Mouse (Mus musculus) kidney, postnatal 0 days (tissue): ENCODE results near the gene Nr1i3. TPM values are rescaled to one million over a fixed set of nuclear protein-coding genes. Genes with fewer than 3 reads are reported as not detected.
A peak's percentile ranks its signal among the peaks of the same experiment; 100 is the strongest.

Source experiments
- ATAC-seq: fragments of 200-750 bp; cut with Nextera tagmentation; replicated peaks from 2 replicates; pipeline ENCODE4 v1.8.0; 2017; ENCODE audit warnings: low read depth, moderate number of reproducible peaks, moderate TSS enrichment, moderate library complexity; ENCODE audit not compliant: low FRiP score
- DNase-seq: peaks from one replicate; pipeline ENCODE4 v3.0.0-alpha.2; 2016; ENCODE audit warnings: low spot score
- H3K27ac ChIP-seq: fragments of 300-500 bp; sonication (generic); 2 replicates; pipeline ENCODE4 v1.5.1; 2014; ENCODE audit warnings: mild to moderate bottlenecking
- H3K27me3 ChIP-seq: fragments of 300-500 bp; sonication (generic); 2 replicates; pipeline ENCODE4 v1.6.1; 2014; ENCODE audit warnings: low read length, mixed read lengths; ENCODE audit not compliant: insufficient read depth
- H3K36me3 ChIP-seq: fragments of 300-500 bp; sonication (generic); 2 replicates; pipeline ENCODE4 v1.6.1; 2014; ENCODE audit warnings: low read length, mixed read lengths; ENCODE audit not compliant: insufficient read depth
- H3K4me1 ChIP-seq: fragments of 300-500 bp; sonication (generic); replicated peaks from 2 replicates; pipeline ENCODE4 v1.6.1; 2014; ENCODE audit warnings: antibody characterized with exemption, low read length, mixed read lengths; ENCODE audit not compliant: insufficient read depth
- H3K4me2 ChIP-seq: fragments of 300-500 bp; sonication (generic); 2 replicates; pipeline ENCODE4 v1.6.1; 2014; ENCODE audit warnings: mild to moderate bottlenecking, low read length, moderate library complexity, mixed read lengths
- H3K4me3 ChIP-seq: fragments of 300-500 bp; sonication (generic); replicated peaks from 2 replicates; pipeline ENCODE4 v1.5.1; 2014; ENCODE audit warnings: low read depth, low read length
- H3K9ac ChIP-seq: fragments of 300-500 bp; sonication (generic); 2 replicates; pipeline ENCODE4 v1.6.1; 2014; ENCODE audit warnings: low read depth, low read length
- H3K9me3 ChIP-seq: fragments of 300-500 bp; sonication (generic); replicated peaks from 2 replicates; pipeline ENCODE4 v1.6.1; 2016; ENCODE audit warnings: low read length, inconsistent platforms, mixed read lengths
- CTCF ChIP-seq: IDR thresholded peaks from 2 replicates; pipeline ENCODE4 v1.5.1; 2016; ENCODE audit warnings: antibody characterized with exemption, low read depth, mild to moderate bottlenecking, moderate library complexity
- WGBS: fragments of 180-500 bp; shearing (Covaris S2); extraction: QIAGEN DNeasy Blood & Tissue Kit; methylation state at CpG from one replicate; pipeline ENCODE4 v1.1.7; 2014; 5-methylcytosine and 5-hydroxymethylcytosine counted together
- polyA plus RNA-seq: library from polyadenylated mRNA; unstranded; fragments of >200 nt; fragmentation: Nextera tagmentation; extraction: Ambion mirVana; gene quantifications from 2 replicates; pipeline ENCODE4 v1.2.1, GENCODE M21; 2015

The Nr1i3 gene
- polyA plus RNA-seq, 1 experiment from 2014 or later: 1.7 TPM

- Histone ChIP-seq H3K27me3 (no peaks in the 10 kb centered on the region), H3K36me3 (no peaks in the 10 kb centered on the region), H3K27ac (peak overlapping the region; percentile 86), H3K9me3 (no peaks in the 10 kb centered on the region), H3K9ac (peak overlapping the region; percentile 60), H3K4me1 (peaks cover 29% of the 10 kb centered on the region), H3K4me3 (0 out of 2 replicates have a peak overlapping the region, but pooled peaks have one; percentile 33), H3K4me2 (peak overlapping the region; percentile 75)
- ATAC-seq: no peak
- DNase-seq: no peak
- whole genome bisulfite sequencing: 46% methylated on average over 17 of the region's 17 CpGs
- TF ChIP-seq CTCF: no peak
Observed at GRCm38 (mm10) chr1:171252415-171252814, 38.6 kb downstream of the Nr1i3 start.

DNA sequence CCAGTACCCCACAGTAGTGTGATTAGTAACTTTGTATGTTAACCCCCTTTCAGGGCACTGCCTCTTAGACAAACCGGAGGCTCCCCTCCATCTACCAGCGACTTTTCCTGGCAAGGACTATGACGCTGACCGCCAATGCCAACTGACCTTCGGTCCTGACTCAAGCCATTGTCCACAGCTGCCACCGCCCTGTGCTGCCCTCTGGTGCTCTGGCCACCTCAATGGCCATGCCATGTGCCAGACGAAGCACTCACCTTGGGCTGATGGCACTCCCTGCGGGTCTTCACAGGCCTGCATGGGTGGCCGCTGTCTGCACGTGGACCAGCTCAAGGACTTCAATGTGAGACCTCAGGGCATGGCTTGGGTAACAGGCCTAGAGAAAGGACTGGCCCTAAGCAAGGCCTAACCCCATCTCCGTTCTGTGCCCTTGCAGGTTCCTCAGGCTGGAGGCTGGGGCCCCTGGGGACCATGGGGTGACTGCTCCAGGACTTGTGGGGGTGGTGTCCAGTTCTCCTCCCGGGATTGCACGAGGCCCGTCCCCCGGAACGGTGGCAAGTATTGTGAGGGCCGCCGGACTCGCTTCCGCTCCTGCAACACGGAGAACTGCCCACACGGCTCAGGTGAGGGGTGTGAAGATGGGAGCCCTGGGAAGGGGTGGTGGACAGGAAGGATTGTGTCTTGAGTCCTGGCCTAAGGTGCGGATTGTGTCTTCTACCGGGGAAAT lies 42.5 kb downstream of the Nr1i3 start:
- Histone ChIP-seq H3K4me1 (peaks cover 13% of the 10 kb centered on the region), H3K9me3 (no peaks in the 10 kb centered on the region), H3K36me3 (0 out of 2 replicates have a peak, but pooled peaks cover 6% of the 10 kb centered on the region), H3K27me3 (no peaks in the 10 kb centered on the region), H3K27ac (no peak overlapping the region), H3K4me3 (no peak overlapping the region), H3K4me2 (no peak overlapping the region), H3K9ac (no peak overlapping the region)
- ATAC-seq (no peak), DNase-seq (no peak)
- no peak for TF ChIP-seq CTCF
- WGBS: 86% methylated on average over 24 of the region's 24 CpGs

DNA sequence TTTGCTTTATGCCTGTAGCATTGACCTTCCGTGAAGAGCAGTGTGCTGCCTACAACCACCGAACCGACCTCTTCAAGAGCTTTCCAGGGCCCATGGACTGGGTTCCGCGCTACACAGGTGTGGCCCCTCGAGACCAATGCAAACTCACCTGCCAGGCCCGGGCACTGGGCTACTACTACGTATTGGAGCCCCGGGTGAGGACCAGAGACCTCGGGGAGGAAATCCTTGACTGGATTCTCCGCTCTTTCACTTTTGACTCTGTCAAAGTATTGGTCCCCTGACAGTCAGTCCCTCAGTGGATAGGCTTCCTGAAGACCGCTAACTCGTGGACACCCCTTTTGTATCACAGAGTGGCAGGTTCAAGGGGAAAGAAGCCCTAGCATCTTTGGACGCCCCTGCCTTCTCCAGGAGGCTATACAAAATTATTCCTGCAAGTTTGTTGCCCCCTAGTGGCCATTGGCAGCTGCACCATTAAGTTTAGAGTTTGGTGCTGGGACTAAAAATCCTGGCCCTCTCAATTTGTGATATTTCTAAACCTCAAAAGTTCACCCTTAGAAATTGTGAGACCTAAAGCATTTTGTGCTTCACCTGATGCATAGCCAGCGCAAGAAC lies 43.3 kb downstream of the Nr1i3 start:
- TF ChIP-seq CTCF: peak; percentile 88
- DNase-seq (peak; percentile 86), ATAC-seq (no peak)
- Histone ChIP-seq H3K27ac (no peak overlapping the region), H3K9ac (no peak overlapping the region), H3K27me3 (no peaks in the 10 kb centered on the region), H3K9me3 (no peaks in the 10 kb centered on the region), H3K36me3 (0 out of 2 replicates have a peak, but pooled peaks cover 6% of the 10 kb centered on the region), H3K4me3 (no peak overlapping the region), H3K4me2 (no peak overlapping the region), H3K4me1 (peaks cover 10% of the 10 kb centered on the region)
- 71% methylated on average over 15 of the region's 15 CpGs for WGBS

DNA sequence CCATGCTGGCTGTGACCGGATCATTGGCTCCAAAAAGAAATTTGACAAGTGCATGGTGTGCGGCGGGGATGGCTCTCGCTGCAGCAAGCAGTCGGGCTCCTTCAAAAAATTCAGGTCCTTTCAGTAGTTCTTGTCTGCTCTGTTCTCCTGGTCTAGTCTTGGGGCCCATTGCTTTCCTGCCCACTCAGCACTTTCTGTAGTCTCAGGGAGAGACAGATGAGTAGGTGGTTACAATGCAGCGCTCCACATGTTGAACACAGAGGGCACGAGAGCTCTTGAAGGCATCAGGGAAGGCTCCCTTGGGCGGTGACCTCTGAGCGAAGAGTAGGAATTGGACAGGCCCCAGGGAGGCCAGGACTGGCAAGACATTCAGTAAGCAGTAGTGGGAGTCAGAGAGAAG lies 44.0 kb downstream of the Nr1i3 start:
- DNase-seq (no peak), ATAC-seq (no peak)
- Histone ChIP-seq H3K9ac (no peak overlapping the region), H3K27ac (no peak overlapping the region), H3K4me3 (no peak overlapping the region), H3K4me2 (no peak overlapping the region), H3K36me3 (0 out of 2 replicates have a peak, but pooled peaks cover 6% of the 10 kb centered on the region), H3K9me3 (no peaks in the 10 kb centered on the region), H3K27me3 (no peaks in the 10 kb centered on the region), H3K4me1 (peaks cover 7% of the 10 kb centered on the region)
- 91% methylated on average over 9 of the region's 9 CpGs for WGBS
- no peak for TF ChIP-seq CTCF

DNA sequence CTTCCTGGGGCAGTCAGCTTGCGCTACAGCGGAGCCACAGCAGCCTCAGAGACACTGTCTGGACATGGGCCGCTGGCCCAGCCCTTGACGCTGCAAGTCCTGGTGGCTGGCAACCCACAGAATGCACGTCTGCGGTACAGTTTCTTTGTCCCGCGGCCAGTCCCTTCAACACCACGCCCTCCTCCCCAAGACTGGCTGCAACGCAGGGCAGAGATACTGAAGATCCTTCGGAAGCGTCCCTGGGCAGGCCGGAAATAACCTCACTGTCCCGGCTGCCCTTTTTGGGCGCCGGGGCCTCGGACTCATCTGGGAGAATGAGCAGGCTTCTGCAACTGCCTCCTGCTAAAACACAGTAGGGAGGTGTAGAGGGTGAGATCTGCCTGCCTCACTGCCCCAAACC lies 45.2 kb downstream of the Nr1i3 start:
- TF ChIP-seq CTCF: no peak
- H3K4me3 ChIP-seq: no peak overlapping the region
- no peak overlapping the region for H3K27ac ChIP-seq
- H3K4me1 ChIP-seq: peaks cover 11% of the 10 kb centered on the region
- H3K9me3 ChIP-seq: no peaks in the 10 kb centered on the region
- DNase-seq (no peak), ATAC-seq (no peak)
- H3K36me3 ChIP-seq: 0 out of 2 replicates have a peak, but pooled peaks cover 6% of the 10 kb centered on the region
- no peak overlapping the region for H3K9ac ChIP-seq
- WGBS: 83% methylated on average over 17 of the region's 17 CpGs
- H3K4me2 ChIP-seq: no peak overlapping the region
- no peaks in the 10 kb centered on the region for H3K27me3 ChIP-seq

- 49% methylated on average over 3 of the region's 3 CpGs for WGBS
- no peaks in the 10 kb centered on the region for H3K27me3 ChIP-seq
- TF ChIP-seq CTCF: no peak
- no peak overlapping the region for H3K9ac ChIP-seq
- H3K9me3 ChIP-seq: no peaks in the 10 kb centered on the region
- ATAC-seq (no peak), DNase-seq (peak; percentile 48)
- H3K4me2 ChIP-seq: no peak overlapping the region
- peaks cover 11% of the 10 kb centered on the region for H3K4me1 ChIP-seq
- H3K4me3 ChIP-seq: no peak overlapping the region
- H3K36me3 ChIP-seq: 0 out of 2 replicates have a peak, but pooled peaks cover 6% of the 10 kb centered on the region
- peak overlapping the region; percentile 1; the same call in 1 of the 2 replicates for H3K27ac ChIP-seq
Observed at GRCm38 (mm10) chr1:171260316-171260715, 46.5 kb downstream of the Nr1i3 start.
